Mouse (Mus musculus): ENCODE measurements around the gene Klf12. TPM values are rescaled to one million over a fixed set of nuclear protein-coding genes. Genes with fewer than 3 reads are reported as not detected.

The Klf12 gene
- polyA plus RNA-seq, 1 experiment: 1.4 TPM

- no peak for TF ChIP-seq CEBPB (IDR thresholded peaks at IDR 0.05; ENCODE audit: insufficient read depth, poor library complexity, severe bottlenecking)
- no peak for TF ChIP-seq USF1 (IDR thresholded peaks at IDR 0.05; ENCODE audit: low read depth)
- no peak for TF ChIP-seq MYOD1 (IDR thresholded peaks at IDR 0.05; ENCODE audit: control insufficient read depth in 1 of 3, insufficient read length in 2 of 3, low read depth in 2 of 3)
- TF ChIP-seq TCF3 (IDR thresholded peaks at IDR 0.05; ENCODE audit: insufficient read length, low read depth): no peak
- TF ChIP-seq TCF12 (IDR thresholded peaks at IDR 0.05; ENCODE audit: insufficient read depth, poor library complexity, severe bottlenecking): no peak
- no peak for TF ChIP-seq MAX (IDR thresholded peaks at IDR 0.05; ENCODE audit: low read depth)
- no peak for TF ChIP-seq SRF (IDR thresholded peaks at IDR 0.05; ENCODE audit: control insufficient read depth, insufficient read length, low read depth)
- Histone ChIP-seq H3K36me3 (ENCODE audit: control insufficient read depth, insufficient read depth) (no peaks in the 10 kb centered on the region), H3K4me2 (ENCODE audit: low read depth) (no peak overlapping the region)
Measured at GRCm38 (mm10) chr14:100090517-100090916, 194.0 kb downstream of the Klf12 start.

GRCm38 (mm10) chr14:100079620-100080019 lies 204.9 kb downstream of the Klf12 start:
- Histone ChIP-seq H3K27me3 (ENCODE audit: control insufficient read depth, insufficient read depth, insufficient read length) (no peaks in the 10 kb centered on the region), H3K79me2 (ENCODE audit: control insufficient read depth, insufficient read depth) (no peaks in the 10 kb centered on the region), H3K4me3 (no peak overlapping the region), H3K4me2 (ENCODE audit: low read depth) (no peak overlapping the region), H3ac (ENCODE audit: control insufficient read depth, insufficient read length) (no peak overlapping the region), H3K36me3 (ENCODE audit: control insufficient read depth, insufficient read depth) (no peaks in the 10 kb centered on the region)
- no peak for TF ChIP-seq MYOD1 (IDR thresholded peaks at IDR 0.05; ENCODE audit: control insufficient read depth in 1 of 3, insufficient read length in 2 of 3, low read depth in 2 of 3)
- no peak for TF ChIP-seq MYOG (IDR thresholded peaks at IDR 0.05; ENCODE audit: control insufficient read depth in 1 of 3, insufficient read depth in 1 of 3, insufficient read length in 2 of 3, low read depth in 2 of 3)
- TF ChIP-seq MAX (IDR thresholded peaks at IDR 0.05; ENCODE audit: low read depth): no peak
- TF ChIP-seq USF1 (IDR thresholded peaks at IDR 0.05; ENCODE audit: low read depth): no peak
- TF ChIP-seq REST (IDR thresholded peaks at IDR 0.05; ENCODE audit: insufficient read depth, insufficient read length): no peak
- TF ChIP-seq POLR2AphosphoS2 (IDR thresholded peaks at IDR 0.05; ENCODE audit: insufficient read length, low read depth): no peak
- no peak for TF ChIP-seq CEBPB (IDR thresholded peaks at IDR 0.05; ENCODE audit: insufficient read depth, poor library complexity, severe bottlenecking)
- no peak for TF ChIP-seq SRF (IDR thresholded peaks at IDR 0.05; ENCODE audit: control insufficient read depth, insufficient read length, low read depth)

More at GRCm38 (mm10) chr14:100090517-100090916, 194.0 kb downstream of the Klf12 start:
- Histone ChIP-seq H3ac (ENCODE audit: control insufficient read depth, insufficient read length) (no peak overlapping the region), H3K79me2 (ENCODE audit: control insufficient read depth, insufficient read depth) (no peaks in the 10 kb centered on the region), H3K4me3 (no peak overlapping the region), H3K27me3 (ENCODE audit: control insufficient read depth, insufficient read depth, insufficient read length) (no peaks in the 10 kb centered on the region)

DNA sequence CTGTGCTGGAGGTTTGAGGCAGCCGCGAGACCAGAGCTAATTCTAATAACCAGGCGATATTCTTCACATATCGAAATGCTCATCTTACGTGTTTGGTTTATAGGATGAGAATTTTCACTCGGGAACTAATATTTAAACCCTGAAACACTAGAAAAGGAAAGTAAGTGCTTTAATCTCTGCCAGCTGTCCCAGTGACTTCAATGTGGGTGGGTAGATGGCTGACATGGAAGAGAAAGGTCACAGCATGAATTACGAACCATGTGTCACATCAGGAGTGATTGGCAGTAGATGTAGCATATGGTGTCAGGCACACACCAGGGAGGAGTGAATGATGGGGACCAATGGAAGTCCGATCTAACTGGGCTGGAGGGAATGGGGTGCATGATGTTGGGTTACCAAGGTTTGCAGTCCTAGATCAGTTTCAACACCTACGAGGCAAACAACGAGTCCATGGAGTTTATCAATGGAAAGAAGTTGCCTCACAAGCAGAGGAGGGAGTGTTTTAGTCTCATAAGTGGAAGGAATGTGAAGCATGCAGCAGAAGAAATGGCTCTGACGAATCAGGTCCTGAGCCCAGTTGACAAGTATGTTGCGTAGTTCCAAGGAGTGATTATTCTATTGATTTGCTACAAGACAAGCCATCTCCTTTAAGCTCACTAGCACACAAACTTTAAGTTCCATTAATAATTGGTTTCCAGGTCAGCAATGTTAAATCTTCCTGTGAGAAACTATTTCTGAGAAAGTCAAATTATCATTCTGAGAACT lies 211.9 kb downstream of the Klf12 start:
- H3ac ChIP-seq (ENCODE audit: control insufficient read depth, insufficient read length): no peak overlapping the region
- H3K36me3 ChIP-seq (ENCODE audit: control insufficient read depth, insufficient read depth): no peaks in the 10 kb centered on the region
- H3K27me3 ChIP-seq (ENCODE audit: control insufficient read depth, insufficient read depth, insufficient read length): no peaks in the 10 kb centered on the region
- H3K79me2 ChIP-seq (ENCODE audit: control insufficient read depth, insufficient read depth): no peaks in the 10 kb centered on the region
- H3K4me2 ChIP-seq (ENCODE audit: low read depth): no peak overlapping the region
- TF ChIP-seq POLR2A (IDR thresholded peaks at IDR 0.05; ENCODE audit: insufficient read length, low read depth) (no peak), MYOD1 (IDR thresholded peaks at IDR 0.05; ENCODE audit: control insufficient read depth in 1 of 3, insufficient read length in 2 of 3, low read depth in 2 of 3) (no peak), TCF12 (IDR thresholded peaks at IDR 0.05; ENCODE audit: insufficient read depth, poor library complexity, severe bottlenecking) (no peak), MYOG (IDR thresholded peaks at IDR 0.05; ENCODE audit: control insufficient read depth in 1 of 3, insufficient read depth in 1 of 3, insufficient read length in 2 of 3, low read depth in 2 of 3) (no peak), TCF3 (IDR thresholded peaks at IDR 0.05; ENCODE audit: insufficient read length, low read depth) (no peak), E2F4 (IDR thresholded peaks at IDR 0.05; ENCODE audit: insufficient read depth) (no peak), REST (IDR thresholded peaks at IDR 0.05; ENCODE audit: insufficient read depth, insufficient read length) (no peak)
- H3K4me3 ChIP-seq: no peak overlapping the region

- TF ChIP-seq TCF3 (IDR thresholded peaks at IDR 0.05; ENCODE audit: insufficient read length, low read depth) (no peak), POLR2A (IDR thresholded peaks at IDR 0.05; ENCODE audit: insufficient read length, low read depth) (no peak), TCF12 (IDR thresholded peaks at IDR 0.05; ENCODE audit: insufficient read depth, poor library complexity, severe bottlenecking) (no peak), USF1 (IDR thresholded peaks at IDR 0.05; ENCODE audit: low read depth) (no peak), MAX (IDR thresholded peaks at IDR 0.05; ENCODE audit: low read depth) (no peak), REST (IDR thresholded peaks at IDR 0.05; ENCODE audit: insufficient read depth, insufficient read length) (no peak), E2F4 (IDR thresholded peaks at IDR 0.05; ENCODE audit: insufficient read depth) (no peak), MYOG (IDR thresholded peaks at IDR 0.05; ENCODE audit: control insufficient read depth in 1 of 3, insufficient read depth in 1 of 3, insufficient read length in 2 of 3, low read depth in 2 of 3) (no peak), POLR2AphosphoS2 (IDR thresholded peaks at IDR 0.05; ENCODE audit: insufficient read length, low read depth) (no peak), SRF (IDR thresholded peaks at IDR 0.05; ENCODE audit: control insufficient read depth, insufficient read length, low read depth) (no peak), CEBPB (IDR thresholded peaks at IDR 0.05; ENCODE audit: insufficient read depth, poor library complexity, severe bottlenecking) (no peak), MYOD1 (IDR thresholded peaks at IDR 0.05; ENCODE audit: control insufficient read depth in 1 of 3, insufficient read length in 2 of 3, low read depth in 2 of 3) (no peak)
Measured at GRCm38 (mm10) chr14:100069543-100070090, 214.9 kb downstream of the Klf12 start.

More at GRCm38 (mm10) chr14:100069543-100070090, 214.9 kb downstream of the Klf12 start:
- no peaks in the 10 kb centered on the region for H3K27me3 ChIP-seq (ENCODE audit: control insufficient read depth, insufficient read depth, insufficient read length)
- no peak overlapping the region for H3K4me2 ChIP-seq (ENCODE audit: low read depth)
- no peaks in the 10 kb centered on the region for H3K36me3 ChIP-seq (ENCODE audit: control insufficient read depth, insufficient read depth)
- no peak overlapping the region for H3ac ChIP-seq (ENCODE audit: control insufficient read depth, insufficient read length)
- H3K4me3 ChIP-seq: no peak overlapping the region
- no peaks in the 10 kb centered on the region for H3K79me2 ChIP-seq (ENCODE audit: control insufficient read depth, insufficient read depth)
